Mouse (Mus musculus) stomach, postnatal 0 days (tissue): ENCODE data around the gene Pick1. TPM values are rescaled to one million over a fixed set of nuclear protein-coding genes. Genes with fewer than 3 reads are reported as not detected.
A peak's percentile ranks its signal among the peaks of the same experiment; 100 is the strongest.

ENCODE experiments used
- ATAC-seq: fragments of 200-750 bp; cut with Nextera tagmentation; 2 replicates; pipeline ENCODE4 v1.8.0; 2017; ENCODE audit not compliant: low FRiP score, low TSS enrichment
- DNase-seq: peaks from one replicate; pipeline ENCODE4 v3.0.0-alpha.2; 2016; ENCODE audit warnings: low spot score
- H3K27ac ChIP-seq: fragments of 300-500 bp; sonication (generic); replicated peaks from 2 replicates; pipeline ENCODE4 v1.5.1; 2014; ENCODE audit warnings: mild to moderate bottlenecking, control low read depth
- H3K27me3 ChIP-seq: fragments of 300-500 bp; sonication (generic); 2 replicates; pipeline ENCODE4 v1.6.1; 2014; ENCODE audit warnings: low read length; ENCODE audit not compliant: control insufficient read depth, insufficient read depth
- H3K36me3 ChIP-seq: fragments of 300-500 bp; sonication (generic); 2 replicates; pipeline ENCODE4 v1.6.1; 2014; ENCODE audit warnings: low read length, mixed read lengths; ENCODE audit not compliant: control insufficient read depth, insufficient read depth
- H3K4me1 ChIP-seq: fragments of 300-500 bp; sonication (generic); replicated peaks from 2 replicates; pipeline ENCODE4 v1.6.1; 2014; ENCODE audit warnings: antibody characterized with exemption; ENCODE audit not compliant: control insufficient read depth, insufficient read depth
- H3K4me2 ChIP-seq: fragments of 300-500 bp; sonication (generic); replicated peaks from 2 replicates; pipeline ENCODE4 v1.6.1; 2014; ENCODE audit warnings: low read depth, mild to moderate bottlenecking, control low read depth, moderate library complexity
- H3K4me3 ChIP-seq: fragments of 300-500 bp; sonication (generic); 2 replicates; pipeline ENCODE4 v1.5.1; 2014; ENCODE audit warnings: low read depth, low read length, control low read depth
- H3K9ac ChIP-seq: fragments of 300-500 bp; sonication (generic); 2 replicates; pipeline ENCODE4 v1.6.1; 2014; ENCODE audit warnings: mild to moderate bottlenecking, low read length, control low read depth, mixed read lengths
- H3K9me3 ChIP-seq: fragments of 300-500 bp; sonication (generic); 2 replicates; pipeline ENCODE4 v1.6.1; 2016; ENCODE audit warnings: low read length; ENCODE audit not compliant: control insufficient read depth
- CTCF ChIP-seq: IDR thresholded peaks from 2 replicates; pipeline ENCODE4 v1.5.1; 2016; ENCODE audit warnings: antibody characterized with exemption, low read depth, mild to moderate bottlenecking, moderate library complexity
- EP300 ChIP-seq: optimal IDR thresholded peaks from 2 replicates; pipeline ENCODE3; 2016; ENCODE audit warnings: antibody characterized with exemption
- WGBS: fragments of 180-500 bp; shearing (Covaris S2); extraction: QIAGEN DNeasy Blood & Tissue Kit; methylation state at CpG from one replicate; pipeline ENCODE4 v1.1.7; 2014; 5-methylcytosine and 5-hydroxymethylcytosine counted together
- polyA plus RNA-seq: library from polyadenylated mRNA; unstranded; fragments of >200 nt; fragmentation: Nextera tagmentation; extraction: Ambion mirVana; gene quantifications from 2 replicates; pipeline ENCODE4 v1.2.1, GENCODE M21; 2015

Gene Pick1
- polyA plus RNA-seq, 1 experiment from 2014 or later: 26.7 TPM

DNA sequence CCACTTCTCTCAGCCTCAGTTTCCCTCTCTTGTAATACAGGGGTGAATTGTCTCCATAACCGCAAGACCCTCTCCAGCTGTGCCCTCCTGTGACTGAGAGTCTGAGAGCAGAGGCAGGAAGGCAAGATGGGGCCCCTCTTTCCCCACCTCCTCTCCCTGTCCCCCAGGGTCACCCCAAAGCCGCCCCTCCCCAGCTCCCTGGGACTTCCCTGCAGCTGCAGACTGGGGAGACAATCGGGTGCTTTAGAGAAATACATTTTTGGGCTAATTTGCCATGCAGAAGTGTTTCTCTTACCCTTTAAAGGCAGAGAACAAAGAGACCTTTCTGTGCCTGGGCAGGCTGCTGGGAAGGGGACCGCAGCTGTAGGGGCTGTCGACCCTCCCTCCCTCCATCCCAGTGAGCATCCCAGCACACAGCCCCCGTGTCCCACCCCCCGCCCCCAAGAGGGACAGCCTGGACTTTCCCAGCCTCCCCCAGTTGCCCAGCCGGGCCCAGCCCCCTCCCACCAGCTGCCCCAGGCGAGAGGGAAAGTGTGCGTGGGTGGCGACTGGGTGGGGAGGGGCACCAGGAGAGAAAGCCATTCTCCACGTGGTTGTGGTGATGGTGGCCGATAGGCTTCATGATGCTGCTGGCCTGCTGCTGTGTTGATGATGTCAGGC, 27.4 kb upstream of the Pick1 start:
- H3K4me3 ChIP-seq: no peak overlapping the region
- H3K36me3 ChIP-seq: no peaks in the 10 kb centered on the region
- 35% methylated on average over 13 of the region's 13 CpGs for WGBS
- no peaks in the 10 kb centered on the region for H3K4me1 ChIP-seq
- ATAC-seq (no peak; the same call in 1 of the 2 replicates), DNase-seq (peak; percentile 35)
- TF ChIP-seq EP300: no peak
- TF ChIP-seq CTCF: no peak
- H3K27me3 ChIP-seq: no peaks in the 10 kb centered on the region
- H3K9ac ChIP-seq: no peak overlapping the region
- no peak overlapping the region for H3K27ac ChIP-seq
- H3K9me3 ChIP-seq: no peaks in the 10 kb centered on the region
- no peak overlapping the region for H3K4me2 ChIP-seq

DNA sequence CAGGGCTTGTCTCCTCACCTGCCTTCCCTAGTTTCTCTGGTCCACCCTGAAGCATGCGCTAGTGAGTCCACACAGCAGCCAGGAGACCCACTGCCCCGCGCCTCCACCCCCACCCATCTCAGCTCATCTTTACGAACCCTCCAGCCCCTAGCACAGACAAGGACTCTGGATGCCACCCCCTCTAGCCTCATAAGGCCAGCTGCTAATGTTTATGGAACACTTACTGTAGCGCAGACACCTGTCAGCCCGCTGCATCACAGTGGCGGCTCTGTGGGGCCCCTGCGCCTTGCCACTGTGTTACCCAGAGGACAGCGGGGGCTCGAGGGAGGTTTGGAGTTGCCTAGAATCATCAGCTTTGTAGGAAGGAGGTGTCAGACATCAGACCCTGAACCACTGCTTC, 26.4 kb upstream of the Pick1 start:
- no peak overlapping the region for H3K4me2 ChIP-seq
- no peaks in the 10 kb centered on the region for H3K9me3 ChIP-seq
- H3K27ac ChIP-seq: no peak overlapping the region
- no peaks in the 10 kb centered on the region for H3K36me3 ChIP-seq
- ATAC-seq: no peak
- TF ChIP-seq EP300 (no peak), CTCF (no peak)
- no peaks in the 10 kb centered on the region for H3K27me3 ChIP-seq
- WGBS: 20% methylated on average over 10 of the region's 10 CpGs
- DNase-seq: no peak
- no peak overlapping the region for H3K9ac ChIP-seq
- H3K4me1 ChIP-seq: no peaks in the 10 kb centered on the region
- H3K4me3 ChIP-seq: no peak overlapping the region

DNA sequence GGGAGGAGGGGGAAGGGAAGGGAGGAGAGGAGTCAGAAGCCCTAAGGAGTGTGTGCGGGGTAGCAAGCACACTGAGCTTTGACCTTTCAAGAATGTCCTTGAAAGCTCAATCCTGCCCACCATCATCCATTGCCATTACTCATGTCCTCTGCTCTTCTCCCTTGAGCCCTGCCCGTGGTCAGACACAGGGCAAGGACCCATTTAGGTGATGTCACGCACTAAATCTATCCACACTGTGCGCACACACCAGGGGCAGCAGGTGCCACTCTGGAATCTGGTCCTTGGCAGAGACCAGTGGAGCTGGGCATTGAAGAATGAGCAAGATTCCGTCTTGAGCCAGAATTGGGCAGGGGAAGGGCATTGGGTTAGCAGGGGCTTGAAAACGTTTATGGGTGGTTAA, 20.8 kb upstream of the Pick1 start:
- Histone ChIP-seq H3K4me1 (no peaks in the 10 kb centered on the region), H3K4me3 (no peak overlapping the region), H3K27me3 (no peaks in the 10 kb centered on the region), H3K27ac (no peak overlapping the region), H3K9ac (no peak overlapping the region), H3K4me2 (no peak overlapping the region), H3K9me3 (no peaks in the 10 kb centered on the region), H3K36me3 (no peaks in the 10 kb centered on the region)
- DNase-seq (no peak), ATAC-seq (0 out of 2 replicates have a peak, but pooled peaks have one; percentile 18)
- WGBS: 66% methylated on average over 6 of the region's 6 CpGs
- TF ChIP-seq CTCF: no peak

DNA sequence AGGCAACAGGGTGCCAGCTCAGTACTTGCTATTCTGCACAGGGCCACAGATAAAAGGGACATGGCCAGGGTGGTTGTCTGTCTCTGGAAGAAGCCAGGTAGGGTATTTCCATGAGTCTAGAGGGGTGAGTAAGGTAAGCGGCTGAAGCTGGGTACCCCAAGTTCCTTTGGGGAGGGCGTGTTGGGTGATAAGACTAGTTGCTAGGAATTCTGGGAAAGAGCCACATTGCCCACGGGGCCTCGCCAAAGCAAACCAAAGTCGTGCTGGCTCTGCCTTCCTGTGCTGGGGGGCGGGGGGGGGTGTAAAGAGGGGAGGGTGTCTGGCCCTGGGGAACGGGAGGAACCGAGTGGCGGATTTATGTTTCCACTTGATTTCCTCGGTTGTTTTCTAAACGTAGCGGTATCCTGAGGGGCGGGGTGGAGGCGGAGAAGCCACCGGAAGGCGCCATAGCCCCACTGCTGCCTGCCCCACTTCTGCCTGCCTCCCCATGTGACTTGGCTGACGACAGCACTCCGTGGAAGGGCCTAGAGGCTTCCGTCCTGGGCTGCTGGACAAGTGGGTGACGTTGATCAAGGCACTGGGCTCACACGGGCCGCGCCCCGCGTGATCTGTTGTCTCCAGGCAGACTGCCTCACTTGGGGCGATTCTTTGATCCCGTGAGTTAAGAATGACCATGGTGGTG, 20.1 kb upstream of the Pick1 start:
- no peaks in the 10 kb centered on the region for H3K36me3 ChIP-seq
- H3K9ac ChIP-seq: no peak overlapping the region
- H3K4me2 ChIP-seq: no peak overlapping the region
- no peak for TF ChIP-seq CTCF
- no peak for TF ChIP-seq EP300
- no peak overlapping the region for H3K27ac ChIP-seq
- no peak for ATAC-seq
- H3K27me3 ChIP-seq: no peaks in the 10 kb centered on the region
- H3K4me1 ChIP-seq: no peaks in the 10 kb centered on the region
- WGBS: 73% methylated on average over 27 of the region's 27 CpGs
- H3K9me3 ChIP-seq: no peaks in the 10 kb centered on the region
- DNase-seq: peak; percentile 25
- no peak overlapping the region for H3K4me3 ChIP-seq

GRCm38 (mm10) chr15:79210357-79210756, 18.6 kb upstream of the Pick1 start:
- Histone ChIP-seq H3K27ac (no peak overlapping the region), H3K27me3 (no peaks in the 10 kb centered on the region), H3K9me3 (no peaks in the 10 kb centered on the region), H3K4me3 (no peak overlapping the region), H3K4me2 (no peak overlapping the region), H3K36me3 (no peaks in the 10 kb centered on the region), H3K9ac (no peak overlapping the region), H3K4me1 (no peaks in the 10 kb centered on the region)
- no peak for TF ChIP-seq EP300
- TF ChIP-seq CTCF: no peak
- DNase-seq (no peak), ATAC-seq (no peak)
- WGBS: 72% methylated on average over 2 of the region's 2 CpGs

DNA sequence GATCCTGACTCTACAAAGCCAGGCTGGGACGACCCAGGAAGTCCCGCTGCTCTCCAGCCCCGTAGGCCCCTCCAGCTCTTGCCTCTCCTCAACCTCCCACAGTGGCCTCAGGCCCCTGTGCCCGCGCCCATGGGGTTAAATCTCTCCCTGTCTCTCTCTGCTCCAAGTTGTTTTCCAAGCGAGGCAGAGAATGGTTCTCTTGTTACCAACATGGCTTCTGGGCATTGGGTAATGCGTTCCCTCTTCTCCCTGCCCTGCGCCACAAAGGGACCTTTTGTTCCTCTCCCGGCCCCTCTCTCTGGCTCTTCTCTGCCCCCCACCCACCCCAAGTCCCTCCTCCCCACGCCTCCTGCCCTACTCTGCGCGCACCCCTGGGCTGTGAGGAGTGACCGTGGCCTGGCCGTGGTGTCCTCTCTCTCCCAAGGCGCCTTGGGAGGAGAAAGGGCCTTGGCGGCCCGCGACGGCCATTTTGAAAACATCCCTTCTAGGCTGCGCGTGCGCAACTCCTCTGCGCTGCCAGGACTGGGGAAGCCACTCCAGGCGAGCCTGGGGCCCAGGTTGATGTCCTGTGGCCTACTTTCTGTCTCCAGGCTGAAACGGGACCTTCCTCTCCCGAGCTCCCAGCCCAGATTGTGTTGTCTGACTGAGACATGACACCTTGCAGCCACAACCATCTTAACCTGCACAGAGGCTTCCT, 16.1 kb upstream of the Pick1 start:
- Histone ChIP-seq H3K9me3 (no peaks in the 10 kb centered on the region), H3K9ac (no peak overlapping the region), H3K27me3 (no peaks in the 10 kb centered on the region), H3K27ac (no peak overlapping the region), H3K4me2 (no peak overlapping the region), H3K4me1 (no peaks in the 10 kb centered on the region), H3K36me3 (no peaks in the 10 kb centered on the region), H3K4me3 (no peak overlapping the region)
- WGBS: 87% methylated on average over 26 of the region's 26 CpGs
- DNase-seq (peak; percentile 24), ATAC-seq (peak; percentile 34; the same call in 1 of the 2 replicates)
- TF ChIP-seq EP300 (no peak), CTCF (no peak)
